Mouse (Mus musculus): ENCODE measurements around the gene Lrrc9. TPM values are rescaled to one million over a fixed set of nuclear protein-coding genes. Genes with fewer than 3 reads are reported as not detected.

Lrrc9 gene
- polyA plus RNA-seq, 1 experiment: not detected

- H3ac ChIP-seq (ENCODE audit: control insufficient read depth, insufficient read length): no peak overlapping the region
- no peaks in the 10 kb centered on the region for H3K79me2 ChIP-seq (ENCODE audit: control insufficient read depth, insufficient read depth)
- no peak for TF ChIP-seq TCF3 (IDR thresholded peaks at IDR 0.05; ENCODE audit: insufficient read length, low read depth)
- H3K36me3 ChIP-seq (ENCODE audit: control insufficient read depth, insufficient read depth): no peaks in the 10 kb centered on the region
- no peaks in the 10 kb centered on the region for H3K27me3 ChIP-seq (ENCODE audit: control insufficient read depth, insufficient read depth, insufficient read length)
- H3K4me2 ChIP-seq (ENCODE audit: low read depth): no peak overlapping the region
- no peak overlapping the region for H3K4me3 ChIP-seq
Observed at GRCm38 (mm10) chr12:72518114-72518728, 76.6 kb downstream of the Lrrc9 start.

- TF ChIP-seq TCF12 (IDR thresholded peaks at IDR 0.05; ENCODE audit: insufficient read depth, poor library complexity, severe bottlenecking) (no peak), USF1 (IDR thresholded peaks at IDR 0.05; ENCODE audit: low read depth) (no peak), SRF (IDR thresholded peaks at IDR 0.05; ENCODE audit: control insufficient read depth, insufficient read length, low read depth) (no peak), REST (IDR thresholded peaks at IDR 0.05; ENCODE audit: insufficient read depth, insufficient read length) (no peak), CEBPB (IDR thresholded peaks at IDR 0.05; ENCODE audit: insufficient read depth, poor library complexity, severe bottlenecking) (no peak)
- no peak overlapping the region for H3K4me3 ChIP-seq
- no peaks in the 10 kb centered on the region for H3K36me3 ChIP-seq (ENCODE audit: control insufficient read depth, insufficient read depth)
- H3K79me2 ChIP-seq (ENCODE audit: control insufficient read depth, insufficient read depth): no peaks in the 10 kb centered on the region
- no peak overlapping the region for H3ac ChIP-seq (ENCODE audit: control insufficient read depth, insufficient read length)
- H3K4me2 ChIP-seq (ENCODE audit: low read depth): no peak overlapping the region
- no peaks in the 10 kb centered on the region for H3K27me3 ChIP-seq (ENCODE audit: control insufficient read depth, insufficient read depth, insufficient read length)
Observed at GRCm38 (mm10) chr12:72519352-72519751, 77.7 kb downstream of the Lrrc9 start.

- no peaks in the 10 kb centered on the region for H3K27me3 ChIP-seq (ENCODE audit: control insufficient read depth, insufficient read depth, insufficient read length)
- no peak overlapping the region for H3K4me3 ChIP-seq
- H3K79me2 ChIP-seq (ENCODE audit: control insufficient read depth, insufficient read depth): no peaks in the 10 kb centered on the region
- H3ac ChIP-seq (ENCODE audit: control insufficient read depth, insufficient read length): no peak overlapping the region
- no peak for TF ChIP-seq MYOD1 (IDR thresholded peaks at IDR 0.05; ENCODE audit: control insufficient read depth in 1 of 3, insufficient read length in 2 of 3, low read depth in 2 of 3)
- no peak for TF ChIP-seq POLR2A (IDR thresholded peaks at IDR 0.05; ENCODE audit: insufficient read length, low read depth)
- no peak for TF ChIP-seq TCF12 (IDR thresholded peaks at IDR 0.05; ENCODE audit: insufficient read depth, poor library complexity, severe bottlenecking)
- no peak for TF ChIP-seq TCF3 (IDR thresholded peaks at IDR 0.05; ENCODE audit: insufficient read length, low read depth)
- no peaks in the 10 kb centered on the region for H3K36me3 ChIP-seq (ENCODE audit: control insufficient read depth, insufficient read depth)
- H3K4me2 ChIP-seq (ENCODE audit: low read depth): no peak overlapping the region
Observed at GRCm38 (mm10) chr12:72519855-72520254, 78.2 kb downstream of the Lrrc9 start.

- Histone ChIP-seq H3ac (ENCODE audit: control insufficient read depth, insufficient read length) (no peak overlapping the region), H3K4me3 (no peak overlapping the region), H3K4me2 (ENCODE audit: low read depth) (no peak overlapping the region), H3K27me3 (ENCODE audit: control insufficient read depth, insufficient read depth, insufficient read length) (no peaks in the 10 kb centered on the region), H3K79me2 (ENCODE audit: control insufficient read depth, insufficient read depth) (no peaks in the 10 kb centered on the region), H3K36me3 (ENCODE audit: control insufficient read depth, insufficient read depth) (no peaks in the 10 kb centered on the region)
- no peak for TF ChIP-seq TCF12 (IDR thresholded peaks at IDR 0.05; ENCODE audit: insufficient read depth, poor library complexity, severe bottlenecking)
Observed at GRCm38 (mm10) chr12:72520645-72521044, 79.0 kb downstream of the Lrrc9 start.

- no peak for TF ChIP-seq E2F4 (IDR thresholded peaks at IDR 0.05; ENCODE audit: insufficient read depth)
- TF ChIP-seq REST (IDR thresholded peaks at IDR 0.05; ENCODE audit: insufficient read depth, insufficient read length): no peak
- TF ChIP-seq SRF (IDR thresholded peaks at IDR 0.05; ENCODE audit: control insufficient read depth, insufficient read length, low read depth): no peak
- no peak for TF ChIP-seq TCF12 (IDR thresholded peaks at IDR 0.05; ENCODE audit: insufficient read depth, poor library complexity, severe bottlenecking)
- no peak for TF ChIP-seq USF1 (IDR thresholded peaks at IDR 0.05; ENCODE audit: low read depth)
- no peak for TF ChIP-seq TCF3 (IDR thresholded peaks at IDR 0.05; ENCODE audit: insufficient read length, low read depth)
- TF ChIP-seq POLR2AphosphoS2 (IDR thresholded peaks at IDR 0.05; ENCODE audit: insufficient read length, low read depth): no peak
- no peak for TF ChIP-seq MYOD1 (IDR thresholded peaks at IDR 0.05; ENCODE audit: control insufficient read depth in 1 of 3, insufficient read length in 2 of 3, low read depth in 2 of 3)
- Histone ChIP-seq H3K4me2 (ENCODE audit: low read depth) (no peak overlapping the region), H3K36me3 (ENCODE audit: control insufficient read depth, insufficient read depth) (no peaks in the 10 kb centered on the region), H3ac (ENCODE audit: control insufficient read depth, insufficient read length) (no peak overlapping the region), H3K79me2 (ENCODE audit: control insufficient read depth, insufficient read depth) (no peaks in the 10 kb centered on the region), H3K27me3 (ENCODE audit: control insufficient read depth, insufficient read depth, insufficient read length) (no peaks in the 10 kb centered on the region), H3K4me3 (no peak overlapping the region)
Observed at GRCm38 (mm10) chr12:72525588-72525987, 83.9 kb downstream of the Lrrc9 start.

- H3K4me3 ChIP-seq: no peak overlapping the region
- no peak overlapping the region for H3ac ChIP-seq (ENCODE audit: control insufficient read depth, insufficient read length)
- peaks cover 9% of the 10 kb centered on the region for H3K79me2 ChIP-seq (ENCODE audit: control insufficient read depth, insufficient read depth)
- H3K4me2 ChIP-seq (ENCODE audit: low read depth): no peak overlapping the region
- H3K36me3 ChIP-seq (ENCODE audit: control insufficient read depth, insufficient read depth): no peaks in the 10 kb centered on the region
- no peaks in the 10 kb centered on the region for H3K27me3 ChIP-seq (ENCODE audit: control insufficient read depth, insufficient read depth, insufficient read length)
- TF ChIP-seq SRF (IDR thresholded peaks at IDR 0.05; ENCODE audit: control insufficient read depth, insufficient read length, low read depth) (no peak), MYOD1 (IDR thresholded peaks at IDR 0.05; ENCODE audit: control insufficient read depth in 1 of 3, insufficient read length in 2 of 3, low read depth in 2 of 3) (no peak), USF1 (IDR thresholded peaks at IDR 0.05; ENCODE audit: low read depth) (no peak), TCF3 (IDR thresholded peaks at IDR 0.05; ENCODE audit: insufficient read length, low read depth) (no peak), E2F4 (IDR thresholded peaks at IDR 0.05; ENCODE audit: insufficient read depth) (no peak), MAX (IDR thresholded peaks at IDR 0.05; ENCODE audit: low read depth) (no peak)
Observed at GRCm38 (mm10) chr12:72532303-72532702, 90.6 kb downstream of the Lrrc9 start.

Data from myocyte (in vitro differentiated cells).